Mouse (Mus musculus) thymus, postnatal 14 days (tissue): ENCODE data around the gene Ubr7.
A peak's percentile ranks its signal among the peaks of the same experiment; 100 is the strongest.

Experiments used
- DNase-seq: peaks from one replicate; pipeline ENCODE4 v3.0.0; 2021

The Ubr7 gene

GRCm38 (mm10) chr12:102743589-102744574 lies 13.9 kb upstream of the Ubr7 start, which contains the start of the genes Moap1 and Tmem251:
TSS of gene Moap1 (minus strand) at chr12:102743661.
TSS of gene Tmem251 (plus strand) at chr12:102743762.
- peak; percentile 91 for DNase-seq

GRCm38 (mm10) chr12:102744839-102745238 lies 12.9 kb upstream of the Ubr7 start:
- DNase-seq = peak; percentile 28

GRCm38 (mm10) chr12:102748256-102748655 lies 9.5 kb upstream of the Ubr7 start:
- no peak for DNase-seq

- DNase-seq = peak; percentile 62
Measured at GRCm38 (mm10) chr12:102756304-102756703, 1.5 kb upstream of the Ubr7 start.

GRCm38 (mm10) chr12:102757055-102757688 lies 595 bp upstream of the Ubr7 start:
- no peak for DNase-seq

- DNase-seq = no peak
Measured at GRCm38 (mm10) chr12:102758403-102758756, 613 bp downstream of the Ubr7 start, which contains the start of gene Gm20604. TSS of gene Gm20604 (minus strand) at chr12:102758672.

- no peak for DNase-seq
Measured at GRCm38 (mm10) chr12:102758936-102759335, 1.2 kb downstream of the Ubr7 start.

GRCm38 (mm10) chr12:102761668-102762067 lies 3.9 kb downstream of the Ubr7 start:
- DNase-seq = no peak

- no peak for DNase-seq
Measured at GRCm38 (mm10) chr12:102763696-102764095, 5.9 kb downstream of the Ubr7 start.

GRCm38 (mm10) chr12:102769000-102769399 lies 11.2 kb downstream of the Ubr7 start:
- DNase-seq = peak; percentile 61

GRCm38 (mm10) chr12:102771601-102772000 lies 13.8 kb downstream of the Ubr7 start:
- no peak for DNase-seq

GRCm38 (mm10) chr12:102772676-102773075 lies 14.9 kb downstream of the Ubr7 start:
- no peak for DNase-seq

GRCm38 (mm10) chr12:102776035-102776434 lies 18.3 kb downstream of the Ubr7 start:
- DNase-seq = no peak

- no peak for DNase-seq
Measured at GRCm38 (mm10) chr12:102778151-102778550, 20.4 kb downstream of the Ubr7 start.

GRCm38 (mm10) chr12:102779452-102779851 lies 21.7 kb downstream of the Ubr7 start:
- DNase-seq = peak; percentile 37

GRCm38 (mm10) chr12:102782841-102783240 lies 25.1 kb downstream of the Ubr7 start:
- DNase-seq = peak; percentile 58

GRCm38 (mm10) chr12:102784899-102785592 lies 27.3 kb downstream of the Ubr7 start:
- DNase-seq = peak; percentile 39

- DNase-seq = no peak
Measured at GRCm38 (mm10) chr12:102785593-102785985, 27.8 kb downstream of the Ubr7 start.

GRCm38 (mm10) chr12:102787927-102788326 lies 30.2 kb downstream of the Ubr7 start:
- DNase-seq = peak; percentile 81

GRCm38 (mm10) chr12:102799528-102799927 lies 41.8 kb downstream of the Ubr7 start:
- DNase-seq = peak; percentile 36

GRCm38 (mm10) chr12:102814858-102815257 lies 57.1 kb downstream of the Ubr7 start:
- DNase-seq = no peak

GRCm38 (mm10) chr12:102826399-102826798 lies 68.6 kb downstream of the Ubr7 start:
- no peak for DNase-seq

GRCm38 (mm10) chr12:102827119-102827518 lies 69.4 kb downstream of the Ubr7 start:
- DNase-seq = no peak
